Mouse (Mus musculus) stomach, postnatal 0 days (tissue): Measurements from ENCODE around the gene Cnp. TPM values are rescaled to one million over a fixed set of nuclear protein-coding genes. Genes with fewer than 3 reads are reported as not detected.
A peak's percentile ranks its signal among the peaks of the same experiment; 100 is the strongest.

Experiments used
- ATAC-seq: fragments of 200-750 bp; cut with Nextera tagmentation; 2 replicates; pipeline ENCODE4 v1.8.0; 2017; ENCODE audit not compliant: low FRiP score, low TSS enrichment
- DNase-seq: peaks from one replicate; pipeline ENCODE4 v3.0.0-alpha.2; 2016; ENCODE audit warnings: low spot score
- H3K27ac ChIP-seq: fragments of 300-500 bp; sonication (generic); replicated peaks from 2 replicates; pipeline ENCODE4 v1.5.1; 2014; ENCODE audit warnings: mild to moderate bottlenecking, control low read depth
- H3K27me3 ChIP-seq: fragments of 300-500 bp; sonication (generic); 2 replicates; pipeline ENCODE4 v1.6.1; 2014; ENCODE audit warnings: low read length; ENCODE audit not compliant: control insufficient read depth, insufficient read depth
- H3K36me3 ChIP-seq: fragments of 300-500 bp; sonication (generic); 2 replicates; pipeline ENCODE4 v1.6.1; 2014; ENCODE audit warnings: low read length, mixed read lengths; ENCODE audit not compliant: control insufficient read depth, insufficient read depth
- H3K4me1 ChIP-seq: fragments of 300-500 bp; sonication (generic); replicated peaks from 2 replicates; pipeline ENCODE4 v1.6.1; 2014; ENCODE audit warnings: antibody characterized with exemption; ENCODE audit not compliant: control insufficient read depth, insufficient read depth
- H3K4me2 ChIP-seq: fragments of 300-500 bp; sonication (generic); replicated peaks from 2 replicates; pipeline ENCODE4 v1.6.1; 2014; ENCODE audit warnings: low read depth, mild to moderate bottlenecking, control low read depth, moderate library complexity
- H3K4me3 ChIP-seq: fragments of 300-500 bp; sonication (generic); 2 replicates; pipeline ENCODE4 v1.5.1; 2014; ENCODE audit warnings: low read depth, low read length, control low read depth
- H3K9ac ChIP-seq: fragments of 300-500 bp; sonication (generic); 2 replicates; pipeline ENCODE4 v1.6.1; 2014; ENCODE audit warnings: mild to moderate bottlenecking, low read length, control low read depth, mixed read lengths
- H3K9me3 ChIP-seq: fragments of 300-500 bp; sonication (generic); 2 replicates; pipeline ENCODE4 v1.6.1; 2016; ENCODE audit warnings: low read length; ENCODE audit not compliant: control insufficient read depth
- CTCF ChIP-seq: IDR thresholded peaks from 2 replicates; pipeline ENCODE4 v1.5.1; 2016; ENCODE audit warnings: antibody characterized with exemption, low read depth, mild to moderate bottlenecking, moderate library complexity
- EP300 ChIP-seq: optimal IDR thresholded peaks from 2 replicates; pipeline ENCODE3; 2016; ENCODE audit warnings: antibody characterized with exemption
- WGBS: fragments of 180-500 bp; shearing (Covaris S2); extraction: QIAGEN DNeasy Blood & Tissue Kit; methylation state at CpG from one replicate; pipeline ENCODE4 v1.1.7; 2014; 5-methylcytosine and 5-hydroxymethylcytosine counted together
- polyA plus RNA-seq: library from polyadenylated mRNA; unstranded; fragments of >200 nt; fragmentation: Nextera tagmentation; extraction: Ambion mirVana; gene quantifications from 2 replicates; pipeline ENCODE4 v1.2.1, GENCODE M21; 2015

The Cnp gene
- polyA plus RNA-seq, 1 experiment from 2014 or later, result 23.5 TPM

GRCm38 (mm10) chr11:100607121-100607520 is 32.4 kb downstream of the Cnp start:
- H3K36me3 ChIP-seq, result no peaks in the 10 kb centered on the region; the same call in 1 of the 2 replicates
- H3K9ac ChIP-seq, result no peak overlapping the region
- WGBS, result 94% methylated on average over 6 of the region's 6 CpGs
- H3K4me3 ChIP-seq, result no peak overlapping the region
- no peak for ATAC-seq
- H3K4me1 ChIP-seq, result peaks cover 9% of the 10 kb centered on the region
- H3K27me3 ChIP-seq, result no peaks in the 10 kb centered on the region
- TF ChIP-seq EP300, result no peak
- no peak for TF ChIP-seq CTCF
- no peak overlapping the region for H3K4me2 ChIP-seq
- H3K9me3 ChIP-seq, result no peaks in the 10 kb centered on the region
- DNase-seq, result no peak
- no peak overlapping the region for H3K27ac ChIP-seq

DNA sequence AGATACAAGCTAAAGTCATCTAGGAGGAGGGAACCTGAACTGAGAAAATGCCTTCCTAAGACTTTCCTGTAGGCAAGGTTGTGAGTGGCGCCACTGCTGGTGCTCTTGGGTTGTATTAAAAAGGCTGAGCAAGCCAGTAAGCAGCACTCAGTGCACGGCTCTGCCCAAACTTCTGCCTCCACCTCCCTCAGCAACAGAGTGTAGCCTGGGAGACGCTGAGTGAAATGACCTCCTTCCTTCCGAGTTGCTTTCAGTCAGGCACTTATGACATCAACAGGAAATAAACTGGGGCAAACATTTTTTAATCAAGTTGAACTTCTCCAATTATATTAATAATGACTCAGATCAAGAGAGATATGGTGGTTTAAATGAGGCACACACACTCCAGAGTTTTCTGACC is 34.1 kb downstream of the Cnp start:
- TF ChIP-seq EP300, result no peak
- no peak for TF ChIP-seq CTCF
- no peak overlapping the region for H3K4me3 ChIP-seq
- DNase-seq (no peak), ATAC-seq (peak; percentile 46; the same call in 1 of the 2 replicates)
- H3K9me3 ChIP-seq, result no peaks in the 10 kb centered on the region
- WGBS, result 60% methylated on average over 4 of the region's 4 CpGs
- H3K4me2 ChIP-seq, result no peak overlapping the region
- H3K27me3 ChIP-seq, result no peaks in the 10 kb centered on the region
- H3K9ac ChIP-seq, result no peak overlapping the region
- H3K27ac ChIP-seq, result 0 out of 2 replicates have a peak overlapping the region, but pooled peaks have one; percentile 30
- H3K4me1 ChIP-seq, result peaks cover 9% of the 10 kb centered on the region
- H3K36me3 ChIP-seq, result no peaks in the 10 kb centered on the region; the same call in 1 of the 2 replicates

GRCm38 (mm10) chr11:100609355-100609996 is 34.8 kb downstream of the Cnp start:
- DNase-seq (no peak), ATAC-seq (no peak)
- Histone ChIP-seq H3K9ac (0 out of 2 replicates have a peak overlapping the region, but pooled peaks have one; percentile 1), H3K4me2 (no peak overlapping the region), H3K9me3 (no peaks in the 10 kb centered on the region), H3K27me3 (no peaks in the 10 kb centered on the region), H3K27ac (peak overlapping the region; percentile 30; the same call in 1 of the 2 replicates), H3K36me3 (no peaks in the 10 kb centered on the region; the same call in 1 of the 2 replicates), H3K4me1 (peaks cover 8% of the 10 kb centered on the region), H3K4me3 (no peak overlapping the region)
- no peak for TF ChIP-seq CTCF
- TF ChIP-seq EP300, result no peak
- 62% methylated on average over 5 of the region's 5 CpGs for WGBS

GRCm38 (mm10) chr11:100609997-100610680 is 35.4 kb downstream of the Cnp start:
- Histone ChIP-seq H3K27ac (no peak overlapping the region; the same call in 1 of the 2 replicates), H3K9me3 (no peaks in the 10 kb centered on the region), H3K4me2 (no peak overlapping the region), H3K9ac (0 out of 2 replicates have a peak overlapping the region, but pooled peaks have one; percentile 1), H3K36me3 (no peaks in the 10 kb centered on the region; the same call in 1 of the 2 replicates), H3K4me1 (peaks cover 7% of the 10 kb centered on the region), H3K4me3 (no peak overlapping the region), H3K27me3 (no peaks in the 10 kb centered on the region)
- no peak for DNase-seq
- 66% methylated on average over 9 of the region's 9 CpGs for WGBS
- TF ChIP-seq CTCF (no peak), EP300 (no peak)
- no peak for ATAC-seq

- WGBS, result 76% methylated on average over 6 of the region's 6 CpGs
- Histone ChIP-seq H3K4me1 (peaks cover 7% of the 10 kb centered on the region), H3K9ac (no peak overlapping the region), H3K9me3 (no peaks in the 10 kb centered on the region), H3K4me3 (no peak overlapping the region), H3K4me2 (no peak overlapping the region), H3K27ac (no peak overlapping the region), H3K36me3 (no peaks in the 10 kb centered on the region; the same call in 1 of the 2 replicates), H3K27me3 (no peaks in the 10 kb centered on the region)
- DNase-seq (no peak), ATAC-seq (no peak)
- TF ChIP-seq EP300, result no peak
- peak; percentile 19 for TF ChIP-seq CTCF
These were observed 36.9 kb downstream of the Cnp start for GRCm38 (mm10) chr11:100611627-100612026.
